Mouse (Mus musculus): ENCODE results near the gene Hbq1b. TPM values are rescaled to one million over a fixed set of nuclear protein-coding genes. Genes with fewer than 3 reads are reported as not detected.

Gene Hbq1b
- polyA plus RNA-seq, 1 experiment from 2014 or later: 3.3 TPM

DNA sequence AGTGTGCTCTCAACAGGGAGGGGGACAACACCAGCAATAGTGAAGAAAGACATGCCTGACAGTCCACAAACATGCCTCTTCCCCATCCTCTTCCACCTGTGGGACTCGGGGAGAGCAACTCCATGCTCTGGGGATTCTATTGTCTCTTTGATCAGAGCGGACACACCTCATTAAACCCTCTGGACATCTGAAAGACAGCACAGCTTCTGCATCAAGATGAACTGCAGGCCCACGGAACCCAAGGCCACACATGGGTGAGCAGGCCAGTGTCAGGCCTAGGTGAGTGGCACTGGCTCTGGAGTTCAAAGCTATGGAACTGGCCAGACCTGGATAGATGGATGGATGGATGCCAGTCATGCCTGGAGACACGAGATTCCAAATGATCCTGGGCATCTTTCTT lies 22.7 kb downstream of the Hbq1b start:
- H3K9ac ChIP-seq (replicated peaks; ENCODE audit: low read depth, low read length): no peak overlapping the region
- no peak for ATAC-seq
- WGBS: 49% methylated on average over 4 of the region's 4 CpGs

DNA sequence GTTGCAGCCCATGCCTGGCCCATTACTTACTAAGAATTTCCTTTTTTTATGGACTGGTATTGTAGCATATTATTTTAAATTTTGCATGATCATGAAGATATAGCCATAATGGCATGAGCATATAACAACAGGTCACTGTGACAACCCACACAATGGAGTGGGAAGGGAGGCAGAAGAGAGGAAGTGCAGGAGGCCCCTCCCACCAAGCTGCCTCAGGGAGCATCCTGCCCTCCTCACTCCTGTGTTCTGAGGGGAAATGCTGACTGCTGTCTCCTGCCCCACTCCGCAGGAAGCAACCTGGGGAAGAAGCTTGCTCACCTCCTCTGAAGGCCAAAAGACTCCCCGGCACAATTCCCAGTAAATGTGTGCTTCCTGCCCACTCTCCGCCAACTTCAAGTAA lies 23.2 kb downstream of the Hbq1b start:
- H3K4me1 ChIP-seq (replicated peaks; ENCODE audit: control insufficient read depth, insufficient read depth, low read length): no peaks in the 10 kb centered on the region
- no peaks in the 10 kb centered on the region for H3K27me3 ChIP-seq (replicated peaks; ENCODE audit: control insufficient read depth, insufficient read depth, low read length)
- ATAC-seq: no peak
- 84% methylated on average over 3 of the region's 3 CpGs for WGBS
- no peak overlapping the region for H3K9ac ChIP-seq (replicated peaks; ENCODE audit: low read depth, low read length)
- no peak overlapping the region for H3K27ac ChIP-seq (ENCODE audit: low read length)
- no peaks in the 10 kb centered on the region for H3K9me3 ChIP-seq (ENCODE audit: control insufficient read depth, low read length)
- no peak overlapping the region for H3K4me3 ChIP-seq (replicated peaks; ENCODE audit: low read length)
- H3K36me3 ChIP-seq (ENCODE audit: control insufficient read depth, insufficient read depth): no peaks in the 10 kb centered on the region
- no peak overlapping the region for H3K4me2 ChIP-seq (ENCODE audit: low read length)

More for the DNA sequence above, 22.7 kb downstream of the Hbq1b start:
- no peaks in the 10 kb centered on the region for H3K9me3 ChIP-seq (ENCODE audit: control insufficient read depth, low read length)
- H3K4me2 ChIP-seq (ENCODE audit: low read length): no peak overlapping the region
- H3K36me3 ChIP-seq (ENCODE audit: control insufficient read depth, insufficient read depth): no peaks in the 10 kb centered on the region
- H3K27ac ChIP-seq (ENCODE audit: low read length): no peak overlapping the region
- no peaks in the 10 kb centered on the region for H3K27me3 ChIP-seq (replicated peaks; ENCODE audit: control insufficient read depth, insufficient read depth, low read length)
- no peaks in the 10 kb centered on the region for H3K4me1 ChIP-seq (replicated peaks; ENCODE audit: control insufficient read depth, insufficient read depth, low read length)
- H3K4me3 ChIP-seq (replicated peaks; ENCODE audit: low read length): no peak overlapping the region

- Histone ChIP-seq H3K4me3 (replicated peaks; ENCODE audit: low read length) (no peak overlapping the region), H3K9ac (replicated peaks; ENCODE audit: low read depth, low read length) (no peak overlapping the region), H3K4me1 (replicated peaks; ENCODE audit: control insufficient read depth, insufficient read depth, low read length) (no peaks in the 10 kb centered on the region), H3K27me3 (replicated peaks; ENCODE audit: control insufficient read depth, insufficient read depth, low read length) (no peaks in the 10 kb centered on the region), H3K4me2 (ENCODE audit: low read length) (no peak overlapping the region), H3K9me3 (ENCODE audit: control insufficient read depth, low read length) (no peaks in the 10 kb centered on the region), H3K27ac (ENCODE audit: low read length) (no peak overlapping the region), H3K36me3 (ENCODE audit: control insufficient read depth, insufficient read depth) (no peaks in the 10 kb centered on the region)
- WGBS: 89% methylated on average over 3 of the region's 3 CpGs
- ATAC-seq: no peak
Measured at GRCm38 (mm10) chr11:32316009-32316408, 29.2 kb downstream of the Hbq1b start.

DNA sequence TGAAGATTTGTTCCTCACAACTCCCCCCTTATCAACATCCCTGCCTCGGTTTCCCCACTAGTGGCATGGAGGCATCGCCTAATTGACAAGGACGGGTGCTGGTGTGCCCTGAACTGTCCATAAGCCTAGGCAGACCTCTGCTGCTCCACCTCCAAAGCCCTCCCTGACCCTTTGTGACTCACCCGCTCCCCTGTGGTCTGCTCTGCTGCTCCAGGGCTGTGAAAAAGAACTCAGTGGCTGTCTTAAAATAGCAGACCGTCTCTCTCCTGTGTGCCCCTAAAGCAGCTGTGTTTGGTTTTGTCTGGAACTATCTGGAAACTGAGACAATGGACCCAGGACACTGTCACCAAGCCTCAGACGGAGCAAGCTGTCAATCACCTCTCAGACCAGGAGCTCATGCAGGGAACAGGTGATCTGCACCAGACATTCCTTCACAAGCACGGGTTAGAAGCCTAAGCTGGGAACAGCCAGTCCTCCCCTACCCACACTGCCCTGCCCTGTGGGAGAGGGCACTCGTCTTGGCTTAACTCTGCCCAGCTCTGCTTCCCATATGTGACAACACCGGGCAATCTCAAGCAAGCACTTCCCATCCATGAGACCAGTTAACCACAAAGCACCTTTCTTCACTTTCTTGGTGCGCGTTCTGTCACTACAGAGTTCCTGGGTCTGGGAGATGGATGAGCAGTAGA lies 33.9 kb downstream of the Hbq1b start:
- Histone ChIP-seq H3K36me3 (ENCODE audit: control insufficient read depth, insufficient read depth) (no peaks in the 10 kb centered on the region), H3K9ac (replicated peaks; ENCODE audit: low read depth, low read length) (no peak overlapping the region), H3K4me3 (replicated peaks; ENCODE audit: low read length) (no peak overlapping the region), H3K4me2 (ENCODE audit: low read length) (no peak overlapping the region), H3K9me3 (ENCODE audit: control insufficient read depth, low read length) (no peaks in the 10 kb centered on the region), H3K27me3 (replicated peaks; ENCODE audit: control insufficient read depth, insufficient read depth, low read length) (no peaks in the 10 kb centered on the region), H3K27ac (ENCODE audit: low read length) (no peak overlapping the region), H3K4me1 (replicated peaks; ENCODE audit: control insufficient read depth, insufficient read depth, low read length) (0 out of 2 replicates have a peak, but pooled peaks cover 2% of the 10 kb centered on the region)
- ATAC-seq: no peak
- 71% methylated on average over 11 of the region's 11 CpGs for WGBS

- Histone ChIP-seq H3K27ac (ENCODE audit: low read length) (no peak overlapping the region), H3K9me3 (ENCODE audit: control insufficient read depth, low read length) (no peaks in the 10 kb centered on the region), H3K36me3 (ENCODE audit: control insufficient read depth, insufficient read depth) (no peaks in the 10 kb centered on the region), H3K4me3 (replicated peaks; ENCODE audit: low read length) (no peak overlapping the region), H3K27me3 (replicated peaks; ENCODE audit: control insufficient read depth, insufficient read depth, low read length) (no peaks in the 10 kb centered on the region), H3K9ac (replicated peaks; ENCODE audit: low read depth, low read length) (no peak overlapping the region), H3K4me1 (replicated peaks; ENCODE audit: control insufficient read depth, insufficient read depth, low read length) (0 out of 2 replicates have a peak, but pooled peaks cover 2% of the 10 kb centered on the region), H3K4me2 (ENCODE audit: low read length) (no peak overlapping the region)
- no peak for ATAC-seq
- WGBS: 45% methylated on average over 8 of the region's 8 CpGs
Measured at GRCm38 (mm10) chr11:32321196-32321565, 34.4 kb downstream of the Hbq1b start.

- ATAC-seq: peak; percentile 87
Measured at GRCm38 (mm10) chr11:32324609-32325008, 37.8 kb downstream of the Hbq1b start.

DNA sequence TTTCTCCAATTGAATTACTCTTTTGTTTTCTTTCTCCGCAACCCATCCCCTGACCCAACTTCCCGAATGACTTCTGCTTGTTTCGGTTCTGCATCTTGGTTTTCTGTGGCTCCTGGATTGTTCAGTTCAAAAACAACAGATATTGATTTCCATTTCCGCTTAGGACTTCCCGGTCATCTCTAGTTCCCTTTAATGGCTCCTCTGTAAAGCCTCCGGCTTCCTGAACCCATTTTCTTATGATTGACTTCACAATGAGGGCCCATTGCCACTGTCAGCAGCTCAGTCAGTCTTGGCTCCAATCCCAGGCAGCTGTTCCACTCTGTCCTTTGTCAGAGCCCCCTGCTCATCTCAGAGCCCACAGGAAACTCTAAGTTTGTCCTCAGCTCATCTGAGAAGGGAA lies 44.3 kb downstream of the Hbq1b start:
- ATAC-seq: 0 out of 2 replicates have a peak, but pooled peaks have one; percentile 31
- Histone ChIP-seq H3K4me3 (replicated peaks; ENCODE audit: low read length) (no peak overlapping the region), H3K9ac (replicated peaks; ENCODE audit: low read depth, low read length) (no peak overlapping the region), H3K9me3 (ENCODE audit: control insufficient read depth, low read length) (no peaks in the 10 kb centered on the region), H3K27me3 (replicated peaks; ENCODE audit: control insufficient read depth, insufficient read depth, low read length) (no peaks in the 10 kb centered on the region), H3K4me2 (ENCODE audit: low read length) (no peak overlapping the region), H3K4me1 (replicated peaks; ENCODE audit: control insufficient read depth, insufficient read depth, low read length) (peaks cover 9% of the 10 kb centered on the region), H3K36me3 (ENCODE audit: control insufficient read depth, insufficient read depth) (no peaks in the 10 kb centered on the region), H3K27ac (ENCODE audit: low read length) (no peak overlapping the region)
- 37% methylated on average over 6 of the region's 6 CpGs for WGBS

More at GRCm38 (mm10) chr11:32324609-32325008, 37.8 kb downstream of the Hbq1b start:
- H3K36me3 ChIP-seq (ENCODE audit: control insufficient read depth, insufficient read depth): no peaks in the 10 kb centered on the region
- no peak overlapping the region for H3K9ac ChIP-seq (replicated peaks; ENCODE audit: low read depth, low read length)
- H3K27ac ChIP-seq (ENCODE audit: low read length): no peak overlapping the region
- 14% methylated on average over 15 of the region's 15 CpGs for WGBS
- no peaks in the 10 kb centered on the region for H3K9me3 ChIP-seq (ENCODE audit: control insufficient read depth, low read length)
- H3K4me3 ChIP-seq (replicated peaks; ENCODE audit: low read length): no peak overlapping the region
- H3K4me1 ChIP-seq (replicated peaks; ENCODE audit: control insufficient read depth, insufficient read depth, low read length): 0 out of 2 replicates have a peak, but pooled peaks cover 2% of the 10 kb centered on the region
- H3K27me3 ChIP-seq (replicated peaks; ENCODE audit: control insufficient read depth, insufficient read depth, low read length): no peaks in the 10 kb centered on the region
- H3K4me2 ChIP-seq (ENCODE audit: low read length): peak overlapping the region; percentile 16; the same call in 1 of the 2 replicates

- ATAC-seq: no peak
- H3K36me3 ChIP-seq (ENCODE audit: control insufficient read depth, insufficient read depth): no peaks in the 10 kb centered on the region
- H3K9me3 ChIP-seq (ENCODE audit: control insufficient read depth, low read length): peaks cover 3% of the 10 kb centered on the region; the same call in 1 of the 2 replicates
- WGBS: 37% methylated on average over 5 of the region's 5 CpGs
- no peak overlapping the region for H3K9ac ChIP-seq (replicated peaks; ENCODE audit: low read depth, low read length)
- no peak overlapping the region for H3K4me3 ChIP-seq (replicated peaks; ENCODE audit: low read length)
- H3K4me1 ChIP-seq (replicated peaks; ENCODE audit: control insufficient read depth, insufficient read depth, low read length): peaks cover 9% of the 10 kb centered on the region
- H3K4me2 ChIP-seq (ENCODE audit: low read length): no peak overlapping the region
- H3K27ac ChIP-seq (ENCODE audit: low read length): no peak overlapping the region
- no peaks in the 10 kb centered on the region for H3K27me3 ChIP-seq (replicated peaks; ENCODE audit: control insufficient read depth, insufficient read depth, low read length)
Measured at GRCm38 (mm10) chr11:32331861-32332260, 45.1 kb downstream of the Hbq1b start.

DNA sequence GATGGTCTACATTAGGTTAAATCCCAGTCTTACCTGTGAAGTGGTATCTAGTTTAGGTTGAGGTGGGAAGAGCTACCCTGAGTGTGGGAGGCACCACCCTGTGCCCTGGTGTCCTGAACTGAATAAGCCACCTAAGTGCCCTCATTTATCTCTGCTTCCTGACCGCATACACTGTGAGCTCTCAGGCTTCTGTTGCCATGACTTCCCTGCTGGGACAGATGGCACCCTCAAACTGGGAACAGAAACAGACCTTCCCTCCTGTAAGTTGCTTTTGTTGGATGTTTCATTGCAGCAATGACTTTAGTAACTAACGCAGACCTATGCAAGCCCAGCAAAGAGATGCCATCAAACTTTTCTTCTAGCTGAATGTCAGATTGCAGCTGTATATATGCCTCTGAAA lies 46.5 kb downstream of the Hbq1b start:
- H3K27ac ChIP-seq (ENCODE audit: low read length): no peak overlapping the region
- 67% methylated on average over 2 of the region's 2 CpGs for WGBS
- no peaks in the 10 kb centered on the region for H3K36me3 ChIP-seq (ENCODE audit: control insufficient read depth, insufficient read depth)
- H3K27me3 ChIP-seq (replicated peaks; ENCODE audit: control insufficient read depth, insufficient read depth, low read length): no peaks in the 10 kb centered on the region
- ATAC-seq: no peak
- peaks cover 7% of the 10 kb centered on the region; the same call in 1 of the 2 replicates for H3K9me3 ChIP-seq (ENCODE audit: control insufficient read depth, low read length)
- H3K4me2 ChIP-seq (ENCODE audit: low read length): no peak overlapping the region
- peaks cover 9% of the 10 kb centered on the region for H3K4me1 ChIP-seq (replicated peaks; ENCODE audit: control insufficient read depth, insufficient read depth, low read length)
- no peak overlapping the region for H3K4me3 ChIP-seq (replicated peaks; ENCODE audit: low read length)
- no peak overlapping the region for H3K9ac ChIP-seq (replicated peaks; ENCODE audit: low read depth, low read length)

Data from forebrain, embryonic 16.5 days (tissue).